In the genomic region with DNA sequence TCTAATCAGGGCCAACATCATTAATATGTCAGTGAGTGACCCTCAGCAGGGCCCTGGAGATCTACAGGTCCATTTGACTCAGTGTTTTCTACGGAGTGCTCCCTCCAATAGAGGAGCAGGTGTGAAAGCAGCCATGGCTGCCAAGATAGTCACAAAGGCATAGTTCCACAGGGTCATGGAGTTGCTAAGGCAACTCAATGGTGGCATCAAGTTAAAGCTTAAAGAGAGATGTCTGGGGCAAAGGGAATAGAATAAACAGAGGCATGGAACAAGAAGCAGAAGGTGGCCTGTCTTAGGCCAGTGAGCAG, we compare ENCODE assay signal across 27 mouse cellular contexts. TPM values are rescaled to one million over a fixed set of nuclear protein-coding genes. Genes with fewer than 3 reads are reported as not detected.
DNase-seq lines count a peak whose midpoint lies in the region; ATAC-seq and TF ChIP-seq lines count a peak whose summit lies in the region.
"Had no signal": no experiment of that assay in that cellular context is flagged by ENCODE, and none has a peak within 500 bp of the region (broad histone marks: within the 10 kb centered on the region; RNA-seq: fewer than 3 reads in every experiment).

No protein-coding gene starts in this region.

- no peak for TF ChIP-seq CTCF in hindbrain, postnatal 0 days (IDR thresholded peaks at IDR 0.05; ENCODE audit: low read depth)

- H3K9ac ChIP-seq in hindbrain, embryonic 13.5 days: 0 out of 2 replicates have a peak overlapping the region, but pooled peaks have one; percentile 19
- no peak overlapping the region for H3K9ac ChIP-seq in hindbrain, embryonic 11.5 days (ENCODE audit: low read depth, low read length)
- H3K9ac ChIP-seq in midbrain, embryonic 15.5 days: no peak overlapping the region
- H3K9ac ChIP-seq in hindbrain, postnatal 0 days (replicated peaks; ENCODE audit: low read length): no peak overlapping the region
- no peak overlapping the region for H3K9ac ChIP-seq in neural tube, embryonic 15.5 days (replicated peaks)
- H3K9ac ChIP-seq in liver, embryonic 12.5 days: no peak overlapping the region
- H3K9ac ChIP-seq: heart, embryonic 15.5 days; limb, embryonic 12.5 days; lung, embryonic 15.5 days; stomach, embryonic 15.5 days had no signal

- peak overlapping the region; percentile 6; the same call in 1 of the 2 replicates for H3K4me2 ChIP-seq in hindbrain, embryonic 13.5 days
- no peak overlapping the region for H3K4me2 ChIP-seq in hindbrain, embryonic 11.5 days (replicated peaks; ENCODE audit: low read depth, low read length)
- no peak overlapping the region for H3K4me2 ChIP-seq in midbrain, embryonic 15.5 days
- H3K4me2 ChIP-seq in hindbrain, postnatal 0 days (ENCODE audit: low read depth, low read length): no peak overlapping the region; the same call in 1 of the 2 replicates
- H3K4me2 ChIP-seq in neural tube, embryonic 15.5 days: peak overlapping the region; percentile 23; the same call in 1 of the 2 replicates
- no peak overlapping the region for H3K4me2 ChIP-seq in liver, embryonic 12.5 days
- H3K4me2 ChIP-seq: heart, embryonic 15.5 days; limb, embryonic 12.5 days; lung, embryonic 15.5 days; stomach, embryonic 15.5 days had no signal

- peaks cover 32% of the 10 kb centered on the region for H3K4me1 ChIP-seq in hindbrain, embryonic 13.5 days (replicated peaks)
- no peaks in the 10 kb centered on the region for H3K4me1 ChIP-seq in hindbrain, embryonic 11.5 days (replicated peaks; ENCODE audit: control insufficient read depth, insufficient read depth, low read length)
- peaks cover 14% of the 10 kb centered on the region; the same call in 1 of the 2 replicates for H3K4me1 ChIP-seq in midbrain, embryonic 15.5 days
- H3K4me1 ChIP-seq in midbrain, embryonic 10.5 days: peaks cover 29% of the 10 kb centered on the region
- 0 out of 2 replicates have a peak, but pooled peaks cover 5% of the 10 kb centered on the region for H3K4me1 ChIP-seq in hindbrain, postnatal 0 days (ENCODE audit: insufficient read depth, low read length)
- peaks cover 35% of the 10 kb centered on the region for H3K4me1 ChIP-seq in neural tube, embryonic 15.5 days
- H3K4me1 ChIP-seq in liver, embryonic 12.5 days: peaks cover 8% of the 10 kb centered on the region; the same call in 1 of the 2 replicates
- H3K4me1 ChIP-seq: heart, embryonic 15.5 days; limb, embryonic 12.5 days; lung, embryonic 15.5 days; stomach, embryonic 15.5 days had no signal

- no peak overlapping the region for H3K4me3 ChIP-seq in hindbrain, embryonic 13.5 days
- H3K4me3 ChIP-seq in hindbrain, embryonic 11.5 days (ENCODE audit: low read depth, low read length): no peak overlapping the region
- no peak overlapping the region for H3K4me3 ChIP-seq in midbrain, embryonic 15.5 days
- no peak overlapping the region for H3K4me3 ChIP-seq in midbrain, embryonic 10.5 days
- no peak overlapping the region for H3K4me3 ChIP-seq in hindbrain, postnatal 0 days (ENCODE audit: low read length)
- no peak overlapping the region for H3K4me3 ChIP-seq in neural tube, embryonic 15.5 days (replicated peaks)
- H3K4me3 ChIP-seq in liver, embryonic 12.5 days: no peak overlapping the region
- H3K4me3 ChIP-seq: erythroblast, embryonic 14.5 days; heart, embryonic 15.5 days; limb, embryonic 12.5 days; lung, embryonic 15.5 days; stomach, embryonic 15.5 days had no signal

- no peaks in the 10 kb centered on the region for H3K9me3 ChIP-seq in hindbrain, embryonic 13.5 days
- H3K9me3 ChIP-seq in hindbrain, embryonic 11.5 days (ENCODE audit: control insufficient read depth, low read length): no peaks in the 10 kb centered on the region
- no peaks in the 10 kb centered on the region for H3K9me3 ChIP-seq in midbrain, embryonic 15.5 days
- no peaks in the 10 kb centered on the region for H3K9me3 ChIP-seq in midbrain, embryonic 10.5 days (replicated peaks)
- no peaks in the 10 kb centered on the region for H3K9me3 ChIP-seq in hindbrain, postnatal 0 days (ENCODE audit: low read length)
- no peaks in the 10 kb centered on the region for H3K9me3 ChIP-seq in neural tube, embryonic 15.5 days (replicated peaks)
- H3K9me3 ChIP-seq in liver, embryonic 12.5 days (replicated peaks): no peaks in the 10 kb centered on the region
- H3K9me3 ChIP-seq: heart, embryonic 15.5 days; limb, embryonic 12.5 days; lung, embryonic 15.5 days; stomach, embryonic 15.5 days had no signal

- peak overlapping the region; percentile 74 for H3K27ac ChIP-seq in hindbrain, embryonic 13.5 days
- no peak overlapping the region for H3K27ac ChIP-seq in hindbrain, embryonic 11.5 days (ENCODE audit: low read depth, low read length)
- H3K27ac ChIP-seq in midbrain, embryonic 15.5 days: no peak overlapping the region
- no peak overlapping the region; the same call in 1 of the 2 replicates for H3K27ac ChIP-seq in midbrain, embryonic 10.5 days (replicated peaks)
- peak overlapping the region; percentile 4; the same call in 1 of the 2 replicates for H3K27ac ChIP-seq in hindbrain, postnatal 0 days
- H3K27ac ChIP-seq in neural tube, embryonic 15.5 days (replicated peaks): peak overlapping the region; percentile 72
- H3K27ac ChIP-seq in liver, embryonic 12.5 days: no peak overlapping the region
- H3K27ac ChIP-seq: heart, embryonic 15.5 days; limb, embryonic 12.5 days; lung, embryonic 15.5 days; stomach, embryonic 15.5 days had no signal

- peak; percentile 26; the same call in 1 of the 2 replicates for ATAC-seq in hindbrain, embryonic 13.5 days (ENCODE audit: low FRiP score)
- no peak for ATAC-seq in hindbrain, embryonic 11.5 days (ENCODE audit: low FRiP score)
- ATAC-seq in midbrain, embryonic 15.5 days (replicated peaks): peak; percentile 55; the same call in 1 of the 2 replicates
- ATAC-seq in hindbrain, postnatal 0 days: peak; percentile 59
- ATAC-seq in neural tube, embryonic 15.5 days (ENCODE audit: low FRiP score): no peak
- no peak for ATAC-seq in liver, embryonic 12.5 days
- ATAC-seq: activated CD4-positive, CD25-positive, alpha-beta regulatory T cell, adult 4 months; intestine, postnatal 0 days had no signal

- H3K27me3 ChIP-seq in hindbrain, embryonic 13.5 days: 0 out of 2 replicates have a peak, but pooled peaks cover 3% of the 10 kb centered on the region
- H3K27me3 ChIP-seq in hindbrain, embryonic 11.5 days (ENCODE audit: control insufficient read depth, insufficient read depth, low read length): no peaks in the 10 kb centered on the region
- no peaks in the 10 kb centered on the region for H3K27me3 ChIP-seq in midbrain, embryonic 15.5 days (replicated peaks)
- H3K27me3 ChIP-seq in midbrain, embryonic 10.5 days (ENCODE audit: low read depth, poor library complexity, severe bottlenecking): peaks cover 39% of the 10 kb centered on the region
- H3K27me3 ChIP-seq in hindbrain, postnatal 0 days (ENCODE audit: insufficient read depth, low read length): no peaks in the 10 kb centered on the region
- H3K27me3 ChIP-seq in neural tube, embryonic 15.5 days (replicated peaks): peaks cover 5% of the 10 kb centered on the region; the same call in 1 of the 2 replicates
- peaks cover 78% of the 10 kb centered on the region for H3K27me3 ChIP-seq in liver, embryonic 12.5 days (replicated peaks)
- H3K27me3 ChIP-seq: stomach, embryonic 15.5 days had no signal

- WGBS in hindbrain, embryonic 13.5 days: 14% methylated on average over 1 of the region's 1 CpGs
- 31% methylated on average over 1 of the region's 1 CpGs for WGBS in hindbrain, embryonic 11.5 days
- WGBS in midbrain, embryonic 15.5 days: 29% methylated on average over 1 of the region's 1 CpGs
- 43% methylated on average over 1 of the region's 1 CpGs for WGBS in midbrain, embryonic 10.5 days
- 23% methylated on average over 1 of the region's 1 CpGs for WGBS in hindbrain, postnatal 0 days
- 10% methylated on average over 1 of the region's 1 CpGs for WGBS in neural tube, embryonic 15.5 days
- 60% methylated on average over 1 of the region's 1 CpGs for WGBS in liver, embryonic 12.5 days (ENCODE audit: insufficient replicate concordance)

- H3K36me3 ChIP-seq in hindbrain, embryonic 13.5 days: no peaks in the 10 kb centered on the region
- H3K36me3 ChIP-seq in hindbrain, embryonic 11.5 days (ENCODE audit: control insufficient read depth, insufficient read depth, low read length): no peaks in the 10 kb centered on the region
- no peaks in the 10 kb centered on the region for H3K36me3 ChIP-seq in midbrain, embryonic 15.5 days (replicated peaks)
- no peaks in the 10 kb centered on the region for H3K36me3 ChIP-seq in midbrain, embryonic 10.5 days
- no peaks in the 10 kb centered on the region for H3K36me3 ChIP-seq in hindbrain, postnatal 0 days (ENCODE audit: insufficient read depth, low read length)
- H3K36me3 ChIP-seq in neural tube, embryonic 15.5 days: no peaks in the 10 kb centered on the region
- no peaks in the 10 kb centered on the region for H3K36me3 ChIP-seq in liver, embryonic 12.5 days
- H3K36me3 ChIP-seq: heart, embryonic 15.5 days; limb, embryonic 12.5 days; lung, embryonic 15.5 days; stomach, embryonic 15.5 days had no signal

- DNase-seq in hindbrain, embryonic 11.5 days (ENCODE audit: low spot score): no peak
- DNase-seq in midbrain, embryonic 10.5 days (ENCODE audit: low spot score): no peak
- DNase-seq in hindbrain, postnatal 0 days (ENCODE audit: low spot score): peak; percentile 8
- DNase-seq in thymus, adult 18-20 months: no peak
- DNase-seq: adrenal gland, postnatal 36 days; B cell, adult 2 months; cerebellum, adult 2 months; cerebellum, postnatal 14 days; gastrocnemius, postnatal 14 days; kidney, adult 9 months; kidney, postnatal 14 days; layer of hippocampus, adult 9-11 months; lung, postnatal 36 days; right cerebral cortex, postnatal 25 days; thymus, postnatal 14 days had no signal

RNA-seq across cellular contexts. Expression of gene Ccdc32, which starts 32.4 kb away (rescaled TPM):
- 34.2 and 36.0 TPM in 2 replicates for polyA plus RNA-seq in hindbrain, embryonic 13.5 days (2015; fragmentation: Nextera tagmentation; extraction: Ambion mirVana)
- polyA plus RNA-seq in hindbrain, embryonic 11.5 days (2014; fragmentation: Nextera tagmentation; extraction: Ambion mirVana): 23.3 and 25.8 TPM in 2 replicates
- 37.1 and 38.5 TPM in 2 replicates for polyA plus RNA-seq in midbrain, embryonic 15.5 days (2015; fragmentation: Nextera tagmentation; extraction: Ambion mirVana)
- polyA plus RNA-seq in midbrain, embryonic 10.5 days (2016; fragmentation: Nextera tagmentation; extraction: Ambion mirVana): 21.9 and 22.4 TPM in 2 replicates
- 26.1 and 33.1 TPM in 2 replicates for total RNA-seq in hindbrain, postnatal 0 days (2014; rRNA removed)
- polyA plus RNA-seq in hindbrain, postnatal 0 days (2015; fragmentation: Nextera tagmentation; extraction: Ambion mirVana): 47.7 and 47.9 TPM in 2 replicates
- 40.7 and 41.2 TPM in 2 replicates for polyA plus RNA-seq in neural tube, embryonic 15.5 days (2015; fragmentation: Nextera tagmentation; extraction: Ambion mirVana)
- polyA plus RNA-seq in liver, embryonic 12.5 days (2016; fragmentation: Nextera tagmentation; extraction: Ambion mirVana): 17.5 and 19.2 TPM in 2 replicates

RNA-seq across cellular contexts. Expression of gene Rpusd2, which starts 37.8 kb away (rescaled TPM):
- polyA plus RNA-seq in hindbrain, embryonic 13.5 days (2015; fragmentation: Nextera tagmentation; extraction: Ambion mirVana): 4.4 and 4.7 TPM in 2 replicates
- 6.6 and 7.2 TPM in 2 replicates for polyA plus RNA-seq in hindbrain, embryonic 11.5 days (2014; fragmentation: Nextera tagmentation; extraction: Ambion mirVana)
- 4.6 and 4.9 TPM in 2 replicates for polyA plus RNA-seq in midbrain, embryonic 15.5 days (2015; fragmentation: Nextera tagmentation; extraction: Ambion mirVana)
- polyA plus RNA-seq in midbrain, embryonic 10.5 days (2016; fragmentation: Nextera tagmentation; extraction: Ambion mirVana): 7.0 and 7.9 TPM in 2 replicates
- 10.4 and 11.2 TPM in 2 replicates for total RNA-seq in hindbrain, postnatal 0 days (2014; rRNA removed)
- polyA plus RNA-seq in hindbrain, postnatal 0 days (2015; fragmentation: Nextera tagmentation; extraction: Ambion mirVana): 3.3 and 4.5 TPM in 2 replicates
- 3.7 and 4.5 TPM in 2 replicates for polyA plus RNA-seq in neural tube, embryonic 15.5 days (2015; fragmentation: Nextera tagmentation; extraction: Ambion mirVana)
- 5.9 and 6.5 TPM in 2 replicates for polyA plus RNA-seq in liver, embryonic 12.5 days (2016; fragmentation: Nextera tagmentation; extraction: Ambion mirVana)

RNA-seq across cellular contexts. Expression of gene Knl1, which starts 50.2 kb away (rescaled TPM):
- 11.9 and 15.2 TPM in 2 replicates for polyA plus RNA-seq in hindbrain, embryonic 13.5 days (2015; fragmentation: Nextera tagmentation; extraction: Ambion mirVana)
- polyA plus RNA-seq in hindbrain, embryonic 11.5 days (2014; fragmentation: Nextera tagmentation; extraction: Ambion mirVana): 37.2 and 47.9 TPM in 2 replicates
- polyA plus RNA-seq in midbrain, embryonic 15.5 days (2015; fragmentation: Nextera tagmentation; extraction: Ambion mirVana): 5.9 and 7.2 TPM in 2 replicates
- 63.9 and 68.4 TPM in 2 replicates for polyA plus RNA-seq in midbrain, embryonic 10.5 days (2016; fragmentation: Nextera tagmentation; extraction: Ambion mirVana)
- 3.0 and 3.7 TPM in 2 replicates for total RNA-seq in hindbrain, postnatal 0 days (2014; rRNA removed)
- polyA plus RNA-seq in hindbrain, postnatal 0 days (2015; fragmentation: Nextera tagmentation; extraction: Ambion mirVana): 10.0 and 14.3 TPM in 2 replicates
- 5.2 and 20.1 TPM in 2 replicates for polyA plus RNA-seq in neural tube, embryonic 15.5 days (2015; fragmentation: Nextera tagmentation; extraction: Ambion mirVana)
- polyA plus RNA-seq in liver, embryonic 12.5 days (2016; fragmentation: Nextera tagmentation; extraction: Ambion mirVana): 72.9 and 78.2 TPM in 2 replicates
- polyA plus RNA-seq: liver, adult 2 months had no signal

Comparison
In these comparisons a context has a peak if more than half of its experiments do, and no peak if none do; other contexts are left out.
1. ATAC-seq: peak in hindbrain, embryonic 13.5 days (single experiment), midbrain, embryonic 15.5 days (single experiment) and hindbrain, postnatal 0 days (single experiment); none in hindbrain, embryonic 11.5 days (single experiment), neural tube, embryonic 15.5 days (single experiment) and liver, embryonic 12.5 days (single experiment).
2. H3K27ac ChIP-seq: peak in hindbrain, embryonic 13.5 days (single experiment), hindbrain, postnatal 0 days (single experiment) and neural tube, embryonic 15.5 days (single experiment); none in hindbrain, embryonic 11.5 days (single experiment), midbrain, embryonic 15.5 days (single experiment), midbrain, embryonic 10.5 days (single experiment) and liver, embryonic 12.5 days (single experiment).
3. H3K4me2 ChIP-seq: peak in hindbrain, embryonic 13.5 days (single experiment) and neural tube, embryonic 15.5 days (single experiment); none in hindbrain, embryonic 11.5 days (single experiment), midbrain, embryonic 15.5 days (single experiment), hindbrain, postnatal 0 days (single experiment) and liver, embryonic 12.5 days (single experiment).